Mouse (Mus musculus): ENCODE results near the gene Ntrk3. TPM values are rescaled to one million over a fixed set of nuclear protein-coding genes. Genes with fewer than 3 reads are reported as not detected.

Gene Ntrk3
- polyA plus RNA-seq, 1 experiment from 2014 or later: 2.6 TPM

DNA sequence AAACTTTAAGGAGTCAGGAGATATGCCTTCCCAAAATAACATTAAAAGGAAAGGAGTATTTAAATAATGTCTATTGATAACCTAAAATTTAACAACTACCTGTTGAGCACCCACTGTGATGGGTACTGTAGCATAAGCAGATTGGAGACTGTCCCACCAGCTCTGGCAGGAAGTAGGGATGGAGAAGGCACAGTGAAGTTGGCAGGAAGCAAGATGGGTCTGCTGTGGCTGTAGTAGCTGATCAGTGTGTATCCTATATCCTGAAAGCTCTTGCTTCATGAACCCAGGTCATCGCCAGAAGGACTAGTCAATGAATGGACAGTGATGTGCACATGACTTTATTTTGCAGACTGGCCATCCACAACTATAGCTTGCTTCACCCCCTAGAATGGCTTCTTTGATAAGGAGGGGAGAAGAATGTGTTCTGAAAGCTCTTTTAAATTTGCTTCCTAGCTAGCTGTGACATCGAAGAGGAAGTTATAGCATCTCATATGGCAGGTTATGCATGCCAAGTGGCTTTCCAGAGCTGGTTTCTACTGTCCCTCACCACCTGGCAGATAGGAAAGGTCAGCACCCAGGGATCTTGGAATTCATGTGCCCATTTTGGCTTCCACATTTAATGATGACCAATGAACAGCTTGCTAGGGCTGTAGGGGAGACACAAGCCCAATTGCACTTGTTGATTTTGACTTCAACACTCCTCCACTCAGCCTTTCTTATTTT, 451.1 kb downstream of the Ntrk3 start:
- H3K4me3 ChIP-seq: no peak overlapping the region
- no peaks in the 10 kb centered on the region for H3K36me3 ChIP-seq
- 98% methylated on average over 2 of the region's 2 CpGs for WGBS
- H3K9ac ChIP-seq: no peak overlapping the region
- H3K9me3 ChIP-seq: no peaks in the 10 kb centered on the region
- H3K4me2 ChIP-seq (replicated peaks): no peak overlapping the region
- no peak overlapping the region for H3K27ac ChIP-seq
- no peak for ATAC-seq (ENCODE audit: insufficient number of reproducible peaks, insufficient read depth, low FRiP score, low TSS enrichment)
- H3K27me3 ChIP-seq: no peaks in the 10 kb centered on the region
- H3K4me1 ChIP-seq: no peaks in the 10 kb centered on the region

DNA sequence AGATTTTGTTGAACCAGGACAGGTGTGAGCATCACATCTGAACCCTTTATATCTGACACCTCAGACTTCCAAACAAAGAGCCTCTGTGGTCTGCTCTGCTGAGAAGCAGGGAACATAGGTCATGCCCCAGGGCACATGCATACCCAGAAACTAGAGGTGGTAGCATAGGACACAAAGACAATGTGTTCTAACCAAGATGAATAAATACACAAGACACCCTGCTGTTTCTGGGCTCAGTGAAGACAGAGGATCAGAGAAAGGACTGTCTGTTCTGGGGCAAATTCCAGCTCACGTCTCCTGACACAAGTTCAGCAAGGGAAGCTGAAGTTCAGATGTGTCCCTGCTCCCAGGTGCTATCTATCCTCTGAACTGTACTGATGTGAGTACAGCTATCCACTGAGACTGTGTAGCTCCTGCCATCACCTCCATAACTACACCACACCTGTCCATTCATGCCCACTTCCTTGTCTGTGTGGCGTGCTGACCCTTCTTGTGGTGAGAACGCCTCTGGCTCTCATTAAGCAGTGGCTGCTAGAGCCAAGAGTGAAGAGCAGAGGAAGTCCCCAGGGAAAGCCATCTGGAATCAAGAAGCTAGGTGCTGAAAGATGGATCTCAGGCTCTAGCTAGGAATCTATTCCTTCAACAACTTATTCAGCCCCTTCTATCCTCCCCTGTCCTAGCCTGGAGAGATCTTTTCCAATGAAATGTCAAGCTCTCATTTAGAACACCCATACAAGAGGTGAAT, 468.1 kb downstream of the Ntrk3 start:
- Histone ChIP-seq H3K36me3 (no peaks in the 10 kb centered on the region), H3K27ac (no peak overlapping the region), H3K4me3 (no peak overlapping the region), H3K9ac (no peak overlapping the region), H3K27me3 (no peaks in the 10 kb centered on the region), H3K4me2 (replicated peaks) (no peak overlapping the region), H3K4me1 (no peaks in the 10 kb centered on the region), H3K9me3 (no peaks in the 10 kb centered on the region)
- 44% methylated on average over 3 of the region's 3 CpGs for WGBS
- ATAC-seq (ENCODE audit: insufficient number of reproducible peaks, insufficient read depth, low FRiP score, low TSS enrichment): no peak

DNA sequence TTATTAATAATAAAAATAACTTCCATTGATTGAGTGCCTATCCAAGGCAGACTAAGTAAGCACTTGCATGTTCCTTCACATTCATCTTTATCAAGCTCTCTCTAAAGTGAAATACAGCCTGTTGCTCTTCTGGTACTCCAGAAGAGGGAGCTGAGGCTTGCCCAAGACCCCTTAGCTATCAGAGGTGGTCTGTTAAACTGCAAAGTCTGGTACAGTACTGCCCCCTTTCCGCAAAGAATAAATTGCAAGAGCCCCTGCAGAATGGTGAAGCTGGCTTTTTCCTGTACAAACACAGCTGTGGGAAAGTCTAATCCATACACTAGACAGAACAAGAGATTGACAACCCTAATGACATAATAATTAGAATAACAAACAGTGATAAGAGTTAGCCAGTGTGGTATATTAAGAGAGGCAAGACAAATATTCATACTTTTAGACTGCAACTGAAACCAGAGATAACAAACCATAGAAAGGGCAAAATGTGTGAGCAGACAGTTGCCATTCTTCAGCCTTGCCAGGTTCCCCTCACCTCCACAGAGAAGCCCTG, 470.3 kb downstream of the Ntrk3 start:
- Histone ChIP-seq H3K9ac (no peak overlapping the region), H3K4me2 (replicated peaks) (no peak overlapping the region), H3K27me3 (no peaks in the 10 kb centered on the region), H3K4me3 (no peak overlapping the region), H3K4me1 (no peaks in the 10 kb centered on the region), H3K36me3 (no peaks in the 10 kb centered on the region), H3K27ac (no peak overlapping the region), H3K9me3 (no peaks in the 10 kb centered on the region)
- no peak for ATAC-seq (ENCODE audit: insufficient number of reproducible peaks, insufficient read depth, low FRiP score, low TSS enrichment)
- WGBS: 11% methylated on average over 1 of the region's 1 CpGs

DNA sequence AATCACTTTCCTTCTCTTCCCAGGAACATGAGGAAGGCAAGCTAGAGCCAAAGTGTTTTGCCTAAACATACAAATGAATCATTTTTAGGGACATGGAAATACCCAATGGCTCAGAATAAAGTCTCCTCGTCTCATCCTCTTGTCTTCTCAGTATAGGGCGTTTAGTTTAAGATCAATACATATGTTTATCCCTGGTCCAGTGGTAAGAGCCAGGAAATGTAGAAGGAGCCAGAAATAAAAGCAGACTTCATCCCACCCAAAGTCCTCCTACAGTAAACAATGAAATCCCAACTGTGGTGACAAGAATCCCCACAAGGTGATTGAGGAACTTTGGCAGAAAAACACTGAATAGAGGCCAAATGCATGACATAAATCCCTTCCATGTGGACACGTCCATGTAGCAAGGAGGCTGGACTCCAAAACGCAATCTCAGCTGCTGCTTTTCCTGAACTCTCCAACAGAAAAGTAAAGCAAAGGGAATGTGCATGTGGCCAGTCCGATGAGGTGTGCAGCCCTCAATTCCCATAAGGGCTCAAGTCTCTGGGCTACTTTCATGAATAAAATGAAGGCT, 473.3 kb downstream of the Ntrk3 start:
- no peak for ATAC-seq (ENCODE audit: insufficient number of reproducible peaks, insufficient read depth, low FRiP score, low TSS enrichment)
- Histone ChIP-seq H3K27me3 (no peaks in the 10 kb centered on the region), H3K9ac (no peak overlapping the region), H3K36me3 (no peaks in the 10 kb centered on the region), H3K4me1 (no peaks in the 10 kb centered on the region), H3K27ac (no peak overlapping the region), H3K4me3 (no peak overlapping the region), H3K9me3 (no peaks in the 10 kb centered on the region), H3K4me2 (replicated peaks) (no peak overlapping the region)
- 72% methylated on average over 5 of the region's 5 CpGs for WGBS

DNA sequence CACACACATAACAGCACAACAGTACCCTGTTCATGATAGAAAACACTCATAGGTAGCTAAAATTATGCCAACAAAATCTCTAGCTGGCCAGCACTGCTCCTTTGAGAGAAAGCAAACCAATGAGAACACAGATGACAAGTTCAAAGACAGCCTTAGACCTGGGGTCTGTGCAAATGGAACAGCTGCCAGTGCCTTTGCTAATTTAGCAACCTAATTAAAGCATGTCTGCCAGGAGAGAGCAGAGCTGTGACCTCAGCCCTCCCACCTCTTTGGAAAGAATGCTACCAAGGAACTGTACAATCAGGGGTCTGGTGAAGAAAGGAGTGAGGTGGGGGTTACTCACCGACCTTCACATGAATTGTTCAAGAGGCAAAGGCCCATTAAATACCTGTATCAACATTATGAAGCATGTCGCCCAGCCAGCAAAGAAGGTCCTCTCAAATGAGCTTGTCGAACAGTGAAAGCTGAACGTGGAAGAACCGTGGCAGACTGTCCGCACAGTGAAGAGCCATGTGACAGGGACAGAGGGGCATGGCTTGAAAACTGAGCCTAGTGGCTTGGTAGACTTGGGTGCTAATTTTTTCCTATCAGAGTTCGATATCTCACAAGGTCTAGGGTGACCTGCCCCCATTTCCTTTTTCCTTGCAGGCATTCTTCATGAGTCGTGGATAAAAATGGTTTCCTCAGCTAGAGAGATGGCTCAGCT, 476.2 kb downstream of the Ntrk3 start:
- H3K4me1 ChIP-seq: no peaks in the 10 kb centered on the region
- H3K36me3 ChIP-seq: no peaks in the 10 kb centered on the region
- no peak overlapping the region for H3K9ac ChIP-seq
- WGBS: 75% methylated on average over 8 of the region's 8 CpGs
- no peak overlapping the region for H3K4me2 ChIP-seq (replicated peaks)
- no peaks in the 10 kb centered on the region for H3K9me3 ChIP-seq
- no peaks in the 10 kb centered on the region for H3K27me3 ChIP-seq
- no peak for ATAC-seq (ENCODE audit: insufficient number of reproducible peaks, insufficient read depth, low FRiP score, low TSS enrichment)
- H3K27ac ChIP-seq: no peak overlapping the region
- H3K4me3 ChIP-seq: no peak overlapping the region

DNA sequence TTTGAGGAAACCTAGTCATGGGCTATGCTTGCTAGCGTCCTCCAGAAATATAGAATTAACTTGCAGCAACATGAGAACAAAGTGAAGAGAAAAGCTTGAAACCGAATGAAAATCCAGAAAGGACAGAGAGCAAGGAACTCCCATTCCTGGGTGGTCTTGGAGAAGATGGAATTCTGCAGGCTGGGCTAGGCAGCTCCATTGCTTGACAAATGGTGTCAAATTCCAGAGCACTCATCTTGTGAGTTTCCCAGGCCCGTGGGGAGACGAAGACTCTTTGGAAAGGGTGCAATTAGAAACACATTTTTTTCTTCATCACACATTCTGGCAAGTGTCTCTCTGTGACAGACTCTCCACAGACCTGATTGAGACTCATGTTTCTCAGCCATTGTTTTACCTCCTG, 479.7 kb downstream of the Ntrk3 start:
- Histone ChIP-seq H3K4me2 (replicated peaks) (no peak overlapping the region), H3K27me3 (no peaks in the 10 kb centered on the region), H3K4me1 (no peaks in the 10 kb centered on the region), H3K27ac (no peak overlapping the region), H3K36me3 (no peaks in the 10 kb centered on the region), H3K9me3 (no peaks in the 10 kb centered on the region), H3K4me3 (no peak overlapping the region), H3K9ac (no peak overlapping the region)
- no peak for ATAC-seq (ENCODE audit: insufficient number of reproducible peaks, insufficient read depth, low FRiP score, low TSS enrichment)
- 22% methylated on average over 4 of the region's 4 CpGs for WGBS

DNA sequence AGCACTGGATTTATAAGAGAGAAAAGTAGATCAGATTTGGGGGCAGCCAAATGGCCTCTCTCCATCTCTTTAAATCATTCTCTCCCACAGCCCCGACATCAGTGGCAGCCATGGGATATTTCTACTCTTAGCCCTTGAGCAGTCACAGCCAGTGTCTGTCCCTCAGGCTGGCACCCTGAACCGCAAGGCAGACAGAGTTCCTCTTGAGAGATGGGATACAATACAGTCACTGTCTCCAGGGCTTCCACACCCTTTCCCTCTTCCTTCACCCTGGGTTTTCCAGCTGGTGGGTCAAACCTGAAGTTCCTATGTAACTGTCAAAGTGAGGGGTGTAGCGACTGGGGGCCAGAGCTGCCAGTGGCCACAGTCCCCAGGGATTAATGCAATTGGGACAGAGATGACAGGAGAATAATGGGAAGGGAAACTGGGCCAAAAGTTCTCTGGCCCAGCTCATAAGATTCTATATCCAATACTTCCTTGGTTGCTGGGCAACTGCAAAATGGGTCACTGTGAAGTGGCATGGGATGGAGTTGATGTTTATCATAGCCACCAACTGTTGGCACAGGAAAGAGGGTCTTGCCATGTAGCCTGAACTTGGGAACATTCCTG, 483.9 kb downstream of the Ntrk3 start:
- Histone ChIP-seq H3K9ac (no peak overlapping the region), H3K9me3 (no peaks in the 10 kb centered on the region), H3K4me2 (replicated peaks) (no peak overlapping the region), H3K27me3 (no peaks in the 10 kb centered on the region), H3K27ac (no peak overlapping the region), H3K4me3 (no peak overlapping the region), H3K36me3 (no peaks in the 10 kb centered on the region), H3K4me1 (no peaks in the 10 kb centered on the region)
- ATAC-seq (ENCODE audit: insufficient number of reproducible peaks, insufficient read depth, low FRiP score, low TSS enrichment): no peak
- whole genome bisulfite sequencing: 71% methylated on average over 3 of the region's 3 CpGs

DNA sequence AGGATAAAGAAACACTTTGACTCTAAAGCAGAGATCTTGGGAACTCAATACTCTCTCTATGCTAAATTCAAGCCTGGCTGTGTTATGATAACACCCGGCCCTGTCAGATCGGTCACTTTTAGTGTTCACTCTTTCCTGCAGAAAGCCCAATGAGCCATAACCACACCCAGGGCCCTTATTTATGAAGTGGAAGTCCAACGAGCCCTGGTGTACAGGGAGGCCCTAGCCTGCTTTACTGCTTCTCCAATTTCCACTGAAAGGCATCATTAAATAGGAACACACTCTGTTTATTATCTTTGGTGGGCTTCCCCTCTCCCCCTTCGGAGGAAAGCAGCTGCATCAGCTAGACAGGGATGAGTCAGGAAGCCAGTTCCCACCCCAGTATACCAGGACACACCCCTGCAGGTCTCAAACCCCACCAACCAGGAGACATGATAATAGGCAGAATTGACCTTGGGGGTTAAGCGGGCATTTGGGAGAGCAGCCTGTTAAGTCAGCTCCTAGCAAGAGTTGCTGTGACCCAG, 489.6 kb downstream of the Ntrk3 start:
- no peak overlapping the region for H3K4me3 ChIP-seq
- H3K4me1 ChIP-seq: no peaks in the 10 kb centered on the region
- ATAC-seq (ENCODE audit: insufficient number of reproducible peaks, insufficient read depth, low FRiP score, low TSS enrichment): no peak
- H3K4me2 ChIP-seq (replicated peaks): no peak overlapping the region
- no peak overlapping the region for H3K9ac ChIP-seq
- H3K27me3 ChIP-seq: no peaks in the 10 kb centered on the region
- H3K27ac ChIP-seq: no peak overlapping the region
- 64% methylated on average over 5 of the region's 5 CpGs for WGBS
- H3K36me3 ChIP-seq: no peaks in the 10 kb centered on the region
- H3K9me3 ChIP-seq: no peaks in the 10 kb centered on the region

DNA sequence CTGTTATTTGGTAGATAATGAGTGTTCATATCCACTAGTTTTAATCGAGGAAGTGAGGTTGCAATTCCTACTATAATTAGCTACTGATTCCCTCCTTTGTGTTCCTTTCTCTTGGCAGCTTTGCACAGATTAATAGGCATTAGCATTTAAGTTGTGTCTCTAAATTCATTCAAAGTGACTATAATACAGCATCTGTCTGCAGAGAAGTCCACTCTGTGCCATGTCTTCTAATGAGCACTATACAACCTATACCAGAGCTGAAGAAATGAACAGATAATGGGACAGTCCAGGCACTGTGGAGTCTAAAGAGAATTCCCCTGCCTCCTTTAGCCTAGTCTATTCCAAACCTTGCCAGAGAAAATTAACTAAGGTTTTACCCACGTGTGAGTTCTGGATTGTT, 498.8 kb downstream of the Ntrk3 start:
- H3K4me3 ChIP-seq: no peak overlapping the region
- no peak overlapping the region for H3K4me2 ChIP-seq (replicated peaks)
- H3K36me3 ChIP-seq: no peaks in the 10 kb centered on the region
- no peaks in the 10 kb centered on the region for H3K27me3 ChIP-seq
- no peak overlapping the region for H3K9ac ChIP-seq
- H3K4me1 ChIP-seq: no peaks in the 10 kb centered on the region
- 62% methylated on average over 2 of the region's 2 CpGs for WGBS
- no peak overlapping the region for H3K27ac ChIP-seq
- no peaks in the 10 kb centered on the region for H3K9me3 ChIP-seq
- no peak for ATAC-seq (ENCODE audit: insufficient number of reproducible peaks, insufficient read depth, low FRiP score, low TSS enrichment)

DNA sequence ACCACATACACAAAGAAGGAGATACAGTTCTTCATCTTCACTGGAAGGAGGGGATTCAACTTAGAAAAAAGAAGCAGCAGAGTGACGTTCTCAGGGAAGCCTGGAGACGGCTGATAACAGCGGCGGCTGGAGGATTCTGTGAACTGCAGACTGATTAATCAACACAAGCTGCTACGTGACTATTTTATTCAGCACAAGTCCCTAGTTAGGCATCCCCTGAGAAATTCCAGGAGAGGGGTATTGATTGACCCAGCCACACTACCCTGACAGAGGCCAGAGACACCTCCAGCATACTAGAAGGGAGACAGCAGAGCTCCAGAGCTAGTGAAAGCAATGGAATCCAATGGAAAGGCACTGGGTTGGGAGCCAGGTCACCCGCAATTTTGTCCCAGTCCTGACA, 516.1 kb downstream of the Ntrk3 start:
- no peaks in the 10 kb centered on the region for H3K27me3 ChIP-seq
- no peak overlapping the region for H3K27ac ChIP-seq
- H3K36me3 ChIP-seq: no peaks in the 10 kb centered on the region
- no peak for ATAC-seq (ENCODE audit: insufficient number of reproducible peaks, insufficient read depth, low FRiP score, low TSS enrichment)
- 65% methylated on average over 6 of the region's 6 CpGs for WGBS
- no peak overlapping the region for H3K4me3 ChIP-seq
- no peaks in the 10 kb centered on the region for H3K9me3 ChIP-seq
- no peak overlapping the region for H3K4me2 ChIP-seq (replicated peaks)
- no peaks in the 10 kb centered on the region for H3K4me1 ChIP-seq
- no peak overlapping the region for H3K9ac ChIP-seq

DNA sequence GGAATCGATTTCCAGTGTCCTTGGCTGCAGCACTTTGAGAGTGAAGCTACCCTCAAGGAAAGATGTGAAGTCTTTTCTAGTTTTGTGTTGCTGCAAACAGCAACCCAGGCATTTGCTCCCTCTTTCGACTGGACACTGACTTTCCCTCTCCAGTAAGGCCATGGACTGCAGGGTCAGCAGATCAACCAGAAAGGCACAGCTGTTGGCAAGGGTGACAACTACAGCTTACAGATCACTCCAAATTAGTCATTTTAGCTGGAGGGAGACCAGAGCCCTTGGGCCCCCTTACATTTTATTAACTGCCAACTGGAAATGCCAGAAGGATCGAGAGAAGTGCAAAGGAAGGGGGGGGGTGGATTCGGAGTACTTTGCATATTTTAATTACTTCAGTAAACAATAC, 516.9 kb downstream of the Ntrk3 start:
- ATAC-seq (ENCODE audit: insufficient number of reproducible peaks, insufficient read depth, low FRiP score, low TSS enrichment): no peak
- H3K4me2 ChIP-seq (replicated peaks): no peak overlapping the region
- H3K27me3 ChIP-seq: no peaks in the 10 kb centered on the region
- WGBS: 64% methylated on average over 4 of the region's 4 CpGs
- H3K36me3 ChIP-seq: no peaks in the 10 kb centered on the region
- no peak overlapping the region for H3K27ac ChIP-seq
- H3K4me1 ChIP-seq: no peaks in the 10 kb centered on the region
- H3K9ac ChIP-seq: no peak overlapping the region
- no peak overlapping the region for H3K4me3 ChIP-seq
- H3K9me3 ChIP-seq: no peaks in the 10 kb centered on the region
